Mouse (Mus musculus): Measurements from ENCODE around the gene S100a11. TPM values are rescaled to one million over a fixed set of nuclear protein-coding genes. Genes with fewer than 3 reads are reported as not detected.
A peak's percentile ranks its signal among the peaks of the same experiment; 100 is the strongest.

S100a11 gene
- polyA plus RNA-seq, 1 experiment from 2014 or later = 157 TPM

GRCm38 (mm10) chr3:93553765-93554378 lies 33.6 kb downstream of the S100a11 start:
- H3K4me2 ChIP-seq (replicated peaks) = peak overlapping the region; percentile 95; the same call in 1 of the 2 replicates

GRCm38 (mm10) chr3:93554379-93554980 lies 34.2 kb downstream of the S100a11 start:
- Histone ChIP-seq H3K4me3 (replicated peaks) (peak overlapping the region; percentile 55), H3K27me3 (peaks cover 11% of the 10 kb centered on the region), H3K36me3 (no peaks in the 10 kb centered on the region), H3K9ac (replicated peaks) (peak overlapping the region; percentile 36; the same call in 1 of the 2 replicates), H3K4me1 (replicated peaks) (peaks cover 8% of the 10 kb centered on the region), H3K27ac (no peak overlapping the region), H3K4me2 (replicated peaks) (peak overlapping the region; percentile 95), H3K9me3 (no peaks in the 10 kb centered on the region)
- peak; percentile 53 for ATAC-seq
- 22% methylated on average over 13 of the region's 13 CpGs for WGBS

More at GRCm38 (mm10) chr3:93553765-93554378, 33.6 kb downstream of the S100a11 start:
- Histone ChIP-seq H3K9me3 (no peaks in the 10 kb centered on the region), H3K4me3 (replicated peaks) (no peak overlapping the region), H3K27ac (no peak overlapping the region), H3K9ac (replicated peaks) (no peak overlapping the region), H3K36me3 (no peaks in the 10 kb centered on the region), H3K4me1 (replicated peaks) (peaks cover 8% of the 10 kb centered on the region), H3K27me3 (peaks cover 11% of the 10 kb centered on the region)
- no peak for ATAC-seq
- WGBS = 54% methylated on average over 9 of the region's 9 CpGs

GRCm38 (mm10) chr3:93554981-93555877 lies 34.9 kb downstream of the S100a11 start, which contains the start of gene S100a10:
Gene S100a10 (plus strand): TSS chr3:93555080.
- peak within 1 kb of the TSS; percentile 95 for H3K4me2 ChIP-seq (replicated peaks)
- 4% methylated on average over 33 of the region's 39 CpGs for WGBS
- H3K27me3 ChIP-seq = peaks cover 11% of the 10 kb centered on the region
- H3K9ac ChIP-seq (replicated peaks) = peak within 1 kb of the TSS; percentile 73
- H3K36me3 ChIP-seq = no peaks in the 10 kb centered on the region
- H3K4me1 ChIP-seq (replicated peaks) = peaks cover 8% of the 10 kb centered on the region
- ATAC-seq = peak; percentile 89
- no peak within 1 kb of the TSS for H3K27ac ChIP-seq
- H3K4me3 ChIP-seq (replicated peaks) = peak within 1 kb of the TSS; percentile 55
- no peaks in the 10 kb centered on the region for H3K9me3 ChIP-seq

DNA sequence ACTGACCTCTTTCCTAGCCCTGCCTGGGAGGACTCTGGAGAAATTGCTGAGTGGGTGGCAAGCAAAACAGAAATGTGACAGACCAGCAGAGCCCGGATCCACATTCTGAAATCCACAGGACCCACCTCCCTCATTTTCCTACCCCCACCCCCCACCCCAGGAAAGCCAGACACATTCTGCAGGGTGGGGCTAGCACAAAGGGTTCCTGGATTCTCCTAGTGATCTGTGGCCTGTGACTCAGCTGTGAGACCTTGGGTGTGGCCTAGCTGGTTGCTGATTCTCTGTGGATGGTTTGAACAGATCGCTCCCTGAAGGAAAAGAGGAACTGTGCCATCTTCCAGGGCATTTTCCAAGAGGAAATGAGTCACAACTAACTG lies 35.6 kb downstream of the S100a11 start:
- H3K36me3 ChIP-seq = no peaks in the 10 kb centered on the region
- 49% methylated on average over 2 of the region's 2 CpGs for WGBS
- H3K9ac ChIP-seq (replicated peaks) = no peak overlapping the region

DNA sequence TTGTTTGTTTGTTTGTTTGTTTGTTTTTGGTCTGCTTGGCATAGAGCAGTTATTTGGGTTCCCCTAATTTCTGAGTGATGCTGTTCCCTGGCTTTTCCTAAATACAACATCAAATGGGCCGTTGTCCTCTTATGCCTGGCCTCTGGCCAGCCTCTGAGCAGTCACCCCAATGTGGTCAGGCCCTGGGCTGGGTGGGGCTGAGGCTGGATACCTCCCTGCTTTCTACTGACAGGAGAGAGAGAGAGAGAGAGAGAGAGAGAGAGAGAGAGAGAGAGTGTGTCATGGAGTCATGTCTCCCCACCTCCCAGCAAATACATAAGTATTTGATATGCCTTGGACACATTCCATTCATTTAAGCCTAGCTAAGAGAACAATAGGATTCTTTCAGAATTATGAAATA lies 36.3 kb downstream of the S100a11 start:
- Histone ChIP-seq H3K9ac (replicated peaks) (no peak overlapping the region), H3K9me3 (no peaks in the 10 kb centered on the region), H3K27ac (no peak overlapping the region), H3K4me2 (replicated peaks) (no peak overlapping the region), H3K36me3 (no peaks in the 10 kb centered on the region), H3K4me3 (replicated peaks) (no peak overlapping the region), H3K27me3 (peaks cover 11% of the 10 kb centered on the region), H3K4me1 (replicated peaks) (peaks cover 8% of the 10 kb centered on the region)
- WGBS = 92% methylated on average over 1 of the region's 1 CpGs
- ATAC-seq = no peak

More for the DNA sequence above, 35.6 kb downstream of the S100a11 start:
- Histone ChIP-seq H3K27ac (no peak overlapping the region), H3K4me1 (replicated peaks) (peaks cover 8% of the 10 kb centered on the region), H3K9me3 (no peaks in the 10 kb centered on the region), H3K4me3 (replicated peaks) (peak overlapping the region; percentile 55), H3K4me2 (replicated peaks) (peak overlapping the region; percentile 95), H3K27me3 (peaks cover 11% of the 10 kb centered on the region)
- peak; percentile 37; the same call in 1 of the 2 replicates for ATAC-seq

DNA sequence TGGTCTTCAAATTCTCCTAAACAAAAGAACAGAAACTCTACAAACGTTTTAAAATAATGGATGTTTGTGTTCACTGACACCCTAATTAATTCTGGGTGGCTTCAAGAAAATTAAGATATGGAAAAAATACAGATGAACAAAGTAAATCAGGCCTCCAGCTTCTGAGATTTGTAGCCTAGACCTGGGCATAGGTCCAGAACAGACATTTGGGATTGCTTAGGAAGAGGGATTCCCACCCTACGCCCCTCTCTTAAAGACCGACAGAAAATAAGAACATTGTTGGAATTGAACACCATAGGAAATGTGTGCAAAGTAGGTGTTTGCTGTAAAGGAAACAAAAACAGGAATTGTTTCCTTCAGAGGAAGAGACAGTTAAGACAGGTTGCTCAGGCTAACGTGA lies 37.2 kb downstream of the S100a11 start:
- no peaks in the 10 kb centered on the region for H3K36me3 ChIP-seq
- ATAC-seq = no peak
- H3K27ac ChIP-seq = no peak overlapping the region
- no peak overlapping the region for H3K4me3 ChIP-seq (replicated peaks)
- no peaks in the 10 kb centered on the region for H3K9me3 ChIP-seq
- 69% methylated on average over 4 of the region's 4 CpGs for WGBS
- H3K9ac ChIP-seq (replicated peaks) = no peak overlapping the region
- peaks cover 8% of the 10 kb centered on the region for H3K4me1 ChIP-seq (replicated peaks)
- no peak overlapping the region for H3K4me2 ChIP-seq (replicated peaks)
- H3K27me3 ChIP-seq = peaks cover 11% of the 10 kb centered on the region

GRCm38 (mm10) chr3:93559961-93560360 lies 39.7 kb downstream of the S100a11 start:
- Histone ChIP-seq H3K9ac (replicated peaks) (no peak overlapping the region), H3K27ac (no peak overlapping the region), H3K4me2 (replicated peaks) (no peak overlapping the region), H3K36me3 (no peaks in the 10 kb centered on the region), H3K9me3 (no peaks in the 10 kb centered on the region), H3K4me1 (replicated peaks) (peaks cover 3% of the 10 kb centered on the region), H3K4me3 (replicated peaks) (no peak overlapping the region), H3K27me3 (no peaks in the 10 kb centered on the region)
- WGBS = 95% methylated on average over 6 of the region's 6 CpGs
- ATAC-seq = no peak

DNA sequence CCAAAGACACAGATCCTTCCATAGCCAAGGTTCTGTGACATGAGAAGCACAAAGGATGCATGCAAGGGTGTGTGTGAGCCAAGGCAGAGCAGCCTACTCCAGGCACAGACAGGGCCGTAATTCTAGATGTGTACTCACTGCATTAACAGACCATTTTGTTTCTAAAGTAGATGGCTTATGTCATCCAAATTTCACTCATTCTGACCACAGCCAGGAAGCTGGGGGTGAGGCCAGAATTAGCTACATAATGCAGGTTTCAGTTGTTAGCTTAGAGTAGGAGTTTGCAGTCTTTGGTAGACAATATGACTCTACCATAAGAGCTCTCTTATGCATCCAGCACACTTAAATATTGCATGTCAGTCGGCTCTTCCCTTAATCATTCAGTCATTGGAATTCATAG lies 42.1 kb downstream of the S100a11 start:
- Histone ChIP-seq H3K4me2 (replicated peaks) (no peak overlapping the region), H3K9me3 (no peaks in the 10 kb centered on the region), H3K27ac (no peak overlapping the region), H3K36me3 (no peaks in the 10 kb centered on the region), H3K4me3 (replicated peaks) (no peak overlapping the region), H3K9ac (replicated peaks) (no peak overlapping the region), H3K4me1 (replicated peaks) (no peaks in the 10 kb centered on the region), H3K27me3 (no peaks in the 10 kb centered on the region)
- 97% methylated on average over 2 of the region's 2 CpGs for WGBS
- no peak for ATAC-seq

GRCm38 (mm10) chr3:93563216-93563615 lies 42.9 kb downstream of the S100a11 start:
- Histone ChIP-seq H3K9ac (replicated peaks) (no peak overlapping the region), H3K27me3 (no peaks in the 10 kb centered on the region), H3K4me2 (replicated peaks) (no peak overlapping the region), H3K4me1 (replicated peaks) (no peaks in the 10 kb centered on the region), H3K36me3 (no peaks in the 10 kb centered on the region), H3K27ac (no peak overlapping the region), H3K9me3 (no peaks in the 10 kb centered on the region), H3K4me3 (replicated peaks) (no peak overlapping the region)
- WGBS = 93% methylated on average over 4 of the region's 4 CpGs
- ATAC-seq = no peak

GRCm38 (mm10) chr3:93566892-93567291 lies 46.6 kb downstream of the S100a11 start:
- Histone ChIP-seq H3K27ac (no peak overlapping the region), H3K4me3 (replicated peaks) (no peak overlapping the region), H3K27me3 (no peaks in the 10 kb centered on the region), H3K9ac (replicated peaks) (no peak overlapping the region), H3K4me2 (replicated peaks) (no peak overlapping the region), H3K36me3 (no peaks in the 10 kb centered on the region), H3K9me3 (no peaks in the 10 kb centered on the region), H3K4me1 (replicated peaks) (no peaks in the 10 kb centered on the region)
- 86% methylated on average over 3 of the region's 3 CpGs for WGBS
- no peak for ATAC-seq

- no peak overlapping the region for H3K27ac ChIP-seq
- no peak overlapping the region for H3K4me2 ChIP-seq (replicated peaks)
- no peak overlapping the region for H3K9ac ChIP-seq (replicated peaks)
- WGBS = 94% methylated on average over 6 of the region's 6 CpGs
- H3K9me3 ChIP-seq = no peaks in the 10 kb centered on the region
- no peaks in the 10 kb centered on the region for H3K4me1 ChIP-seq (replicated peaks)
- no peak overlapping the region for H3K4me3 ChIP-seq (replicated peaks)
- no peaks in the 10 kb centered on the region for H3K27me3 ChIP-seq
- H3K36me3 ChIP-seq = no peaks in the 10 kb centered on the region
- no peak for ATAC-seq
Observed at GRCm38 (mm10) chr3:93567721-93568120, 47.4 kb downstream of the S100a11 start.
